ENCODE assay signal across 8 mouse cellular contexts in the genomic region with DNA sequence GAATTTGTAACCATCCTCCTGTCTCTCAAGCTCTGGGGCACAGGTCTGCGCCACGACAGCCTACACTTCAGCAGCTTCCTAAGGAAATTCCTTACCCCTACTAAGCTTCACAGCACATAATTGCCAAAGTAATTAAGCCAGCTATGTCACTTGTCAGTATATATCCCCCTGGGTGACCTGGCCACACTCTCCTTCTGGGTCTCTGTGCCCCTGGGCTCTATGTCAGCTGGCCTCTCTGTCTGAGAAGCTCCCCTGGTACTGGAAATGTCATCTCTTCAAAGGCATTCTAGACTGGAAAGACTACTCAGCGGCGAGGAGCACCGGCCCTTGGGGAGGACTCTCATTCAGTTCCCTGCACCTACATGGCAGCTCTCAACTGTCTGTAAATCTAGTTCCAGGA. TPM values are rescaled to one million over a fixed set of nuclear protein-coding genes. Genes with fewer than 3 reads are reported as not detected.
DNase-seq lines count a peak whose midpoint lies in the region; ATAC-seq lines count a peak whose summit lies in the region.

No protein-coding gene starts in this region.

- H3K9ac ChIP-seq in kidney, embryonic 14.5 days (ENCODE audit: low read depth, low read length): peak overlapping the region; percentile 18; the same call in 1 of the 2 replicates
- no peak overlapping the region; the same call in 1 of the 2 replicates for H3K9ac ChIP-seq in embryonic facial prominence, embryonic 15.5 days
- peak overlapping the region; percentile 97; the same call in 1 of the 2 replicates for H3K9ac ChIP-seq in hindbrain, embryonic 12.5 days
- H3K9ac ChIP-seq in midbrain, embryonic 13.5 days (replicated peaks): peak overlapping the region; percentile 91; the same call in 1 of the 2 replicates

- H3K27me3 ChIP-seq in kidney, embryonic 14.5 days (ENCODE audit: control insufficient read depth, insufficient read depth, low read length): no peaks in the 10 kb centered on the region
- no peaks in the 10 kb centered on the region for H3K27me3 ChIP-seq in embryonic facial prominence, embryonic 15.5 days
- H3K27me3 ChIP-seq in hindbrain, embryonic 12.5 days: no peaks in the 10 kb centered on the region
- H3K27me3 ChIP-seq in midbrain, embryonic 13.5 days: no peaks in the 10 kb centered on the region

- peak overlapping the region; percentile 65; the same call in 1 of the 2 replicates for H3K4me3 ChIP-seq in kidney, embryonic 14.5 days (ENCODE audit: low read length)
- H3K4me3 ChIP-seq in embryonic facial prominence, embryonic 15.5 days (replicated peaks): peak overlapping the region; percentile 85
- peak overlapping the region; percentile 82 for H3K4me3 ChIP-seq in hindbrain, embryonic 12.5 days
- peak overlapping the region; percentile 74 for H3K4me3 ChIP-seq in midbrain, embryonic 13.5 days (replicated peaks)

- H3K36me3 ChIP-seq in kidney, embryonic 14.5 days (ENCODE audit: control insufficient read depth, insufficient read depth, low read length): peaks cover 18% of the 10 kb centered on the region; the same call in 1 of the 2 replicates
- H3K36me3 ChIP-seq in embryonic facial prominence, embryonic 15.5 days: peaks cover 19% of the 10 kb centered on the region
- H3K36me3 ChIP-seq in hindbrain, embryonic 12.5 days: peaks cover 18% of the 10 kb centered on the region
- H3K36me3 ChIP-seq in midbrain, embryonic 13.5 days: peaks cover 20% of the 10 kb centered on the region

- peak overlapping the region; percentile 98; the same call in 1 of the 2 replicates for H3K27ac ChIP-seq in kidney, embryonic 14.5 days (ENCODE audit: low read depth, low read length)
- no peak overlapping the region for H3K27ac ChIP-seq in embryonic facial prominence, embryonic 15.5 days (replicated peaks)
- H3K27ac ChIP-seq in hindbrain, embryonic 12.5 days: no peak overlapping the region
- H3K27ac ChIP-seq in midbrain, embryonic 13.5 days: peak overlapping the region; percentile 99; the same call in 1 of the 2 replicates

- no peak for ATAC-seq in kidney, embryonic 14.5 days (ENCODE audit: low FRiP score, low TSS enrichment)
- no peak for ATAC-seq in embryonic facial prominence, embryonic 15.5 days (ENCODE audit: insufficient number of reproducible peaks, low FRiP score, low TSS enrichment, low read depth)
- no peak for ATAC-seq in hindbrain, embryonic 12.5 days (ENCODE audit: low FRiP score)
- ATAC-seq in midbrain, embryonic 13.5 days: no peak

- 78% methylated on average over 5 of the region's 5 CpGs for WGBS in kidney, embryonic 14.5 days
- WGBS in embryonic facial prominence, embryonic 15.5 days: 64% methylated on average over 5 of the region's 5 CpGs
- WGBS in hindbrain, embryonic 12.5 days: 67% methylated on average over 5 of the region's 5 CpGs
- WGBS in midbrain, embryonic 13.5 days: 72% methylated on average over 5 of the region's 5 CpGs

- no peak for DNase-seq in kidney, adult 11 months
- DNase-seq in layer of hippocampus, postnatal 14 days (ENCODE audit: low spot score in 2 of 2): no peak
- no peak for DNase-seq in adrenal gland, postnatal 25 days
- no peak for DNase-seq in spleen, postnatal 14 days (ENCODE audit: low spot score in 2 of 2)

- H3K4me2 ChIP-seq in kidney, embryonic 14.5 days (replicated peaks; ENCODE audit: low read depth, low read length): peak overlapping the region; percentile 75
- H3K4me2 ChIP-seq in embryonic facial prominence, embryonic 15.5 days (replicated peaks): peak overlapping the region; percentile 97
- peak overlapping the region; percentile 95 for H3K4me2 ChIP-seq in hindbrain, embryonic 12.5 days (replicated peaks)
- peak overlapping the region; percentile 98 for H3K4me2 ChIP-seq in midbrain, embryonic 13.5 days (replicated peaks)

- peaks cover 34% of the 10 kb centered on the region for H3K4me1 ChIP-seq in kidney, embryonic 14.5 days (ENCODE audit: control insufficient read depth, insufficient read depth, low read length)
- H3K4me1 ChIP-seq in embryonic facial prominence, embryonic 15.5 days: peaks cover 45% of the 10 kb centered on the region
- peaks cover 48% of the 10 kb centered on the region for H3K4me1 ChIP-seq in hindbrain, embryonic 12.5 days
- H3K4me1 ChIP-seq in midbrain, embryonic 13.5 days (replicated peaks): peaks cover 60% of the 10 kb centered on the region

- H3K9me3 ChIP-seq in kidney, embryonic 14.5 days (ENCODE audit: control insufficient read depth, low read length): no peaks in the 10 kb centered on the region
- H3K9me3 ChIP-seq in embryonic facial prominence, embryonic 15.5 days (replicated peaks): no peaks in the 10 kb centered on the region
- no peaks in the 10 kb centered on the region for H3K9me3 ChIP-seq in hindbrain, embryonic 12.5 days (replicated peaks)
- H3K9me3 ChIP-seq in midbrain, embryonic 13.5 days: no peaks in the 10 kb centered on the region

RNA-seq across cellular contexts. Expression of gene Wbp1, which starts 1.6 kb away (rescaled TPM):
- polyA plus RNA-seq in kidney, embryonic 14.5 days (2014; fragmentation: Nextera tagmentation; extraction: Ambion mirVana): 123 and 125 TPM in 2 replicates
- polyA plus RNA-seq in embryonic facial prominence, embryonic 15.5 days (2015; fragmentation: Nextera tagmentation; extraction: Ambion mirVana): 109 and 113 TPM in 2 replicates
- polyA plus RNA-seq in hindbrain, embryonic 12.5 days (2016; fragmentation: Nextera tagmentation; extraction: Ambion mirVana): 206 and 212 TPM in 2 replicates
- polyA plus RNA-seq in midbrain, embryonic 13.5 days (2015; fragmentation: Nextera tagmentation; extraction: Ambion mirVana): 228 and 253 TPM in 2 replicates
- 10 to 100 TPM; 66.7 to 72.6 TPM for total RNA-seq in layer of hippocampus, postnatal 14 days (2021)
- total RNA-seq in adrenal gland, postnatal 25 days (2021): 92.3 and 118 TPM in 2 replicates

RNA-seq across cellular contexts. Expression of gene Ino80b, which starts 2.3 kb away (rescaled TPM):
- 18.8 and 20.0 TPM in 2 replicates for polyA plus RNA-seq in kidney, embryonic 14.5 days (2014; fragmentation: Nextera tagmentation; extraction: Ambion mirVana)
- 18.2 and 18.5 TPM in 2 replicates for polyA plus RNA-seq in embryonic facial prominence, embryonic 15.5 days (2015; fragmentation: Nextera tagmentation; extraction: Ambion mirVana)
- 19.6 and 19.9 TPM in 2 replicates for polyA plus RNA-seq in hindbrain, embryonic 12.5 days (2016; fragmentation: Nextera tagmentation; extraction: Ambion mirVana)
- polyA plus RNA-seq in midbrain, embryonic 13.5 days (2015; fragmentation: Nextera tagmentation; extraction: Ambion mirVana): 12.1 and 14.9 TPM in 2 replicates
- total RNA-seq in layer of hippocampus, postnatal 14 days (2021): 10 to 100 TPM; 24.1 TPM
- 24.3 and 31.3 TPM in 2 replicates for total RNA-seq in adrenal gland, postnatal 25 days (2021)

RNA-seq across cellular contexts. Expression of gene Mogs, which starts 7.7 kb away (rescaled TPM):
- polyA plus RNA-seq in kidney, embryonic 14.5 days (2014; fragmentation: Nextera tagmentation; extraction: Ambion mirVana): 37.8 and 57.4 TPM in 2 replicates
- 50.7 and 52.6 TPM in 2 replicates for polyA plus RNA-seq in embryonic facial prominence, embryonic 15.5 days (2015; fragmentation: Nextera tagmentation; extraction: Ambion mirVana)
- polyA plus RNA-seq in hindbrain, embryonic 12.5 days (2016; fragmentation: Nextera tagmentation; extraction: Ambion mirVana): 42.6 TPM in 2 replicates
- polyA plus RNA-seq in midbrain, embryonic 13.5 days (2015; fragmentation: Nextera tagmentation; extraction: Ambion mirVana): 16.0 and 26.9 TPM in 2 replicates
- 10 to 100 TPM; 22.0 to 27.2 TPM for total RNA-seq in layer of hippocampus, postnatal 14 days (2021)
- total RNA-seq in adrenal gland, postnatal 25 days (2021): 76.1 and 82.2 TPM in 2 replicates

RNA-seq across cellular contexts. Expression of gene Rtkn, which starts 12.3 kb away (rescaled TPM):
- 14.9 and 18.0 TPM in 2 replicates for polyA plus RNA-seq in kidney, embryonic 14.5 days (2014; fragmentation: Nextera tagmentation; extraction: Ambion mirVana)
- 62.8 and 63.2 TPM in 2 replicates for polyA plus RNA-seq in embryonic facial prominence, embryonic 15.5 days (2015; fragmentation: Nextera tagmentation; extraction: Ambion mirVana)
- 40.7 and 42.6 TPM in 2 replicates for polyA plus RNA-seq in hindbrain, embryonic 12.5 days (2016; fragmentation: Nextera tagmentation; extraction: Ambion mirVana)
- 16.5 and 18.8 TPM in 2 replicates for polyA plus RNA-seq in midbrain, embryonic 13.5 days (2015; fragmentation: Nextera tagmentation; extraction: Ambion mirVana)
- total RNA-seq in layer of hippocampus, postnatal 14 days (2021): 10 to 100 TPM; 61.2 to 65.1 TPM
- total RNA-seq in adrenal gland, postnatal 25 days (2021): 17.6 and 22.6 TPM in 2 replicates

RNA-seq across cellular contexts. Expression of gene Mrpl53, which starts 14.1 kb away (rescaled TPM):
- 139 and 169 TPM in 2 replicates for polyA plus RNA-seq in kidney, embryonic 14.5 days (2014; fragmentation: Nextera tagmentation; extraction: Ambion mirVana)
- polyA plus RNA-seq in embryonic facial prominence, embryonic 15.5 days (2015; fragmentation: Nextera tagmentation; extraction: Ambion mirVana): 121 and 136 TPM in 2 replicates
- 110 and 124 TPM in 2 replicates for polyA plus RNA-seq in hindbrain, embryonic 12.5 days (2016; fragmentation: Nextera tagmentation; extraction: Ambion mirVana)
- 137 and 146 TPM in 2 replicates for polyA plus RNA-seq in midbrain, embryonic 13.5 days (2015; fragmentation: Nextera tagmentation; extraction: Ambion mirVana)
- total RNA-seq in layer of hippocampus, postnatal 14 days (2021): 10 to 100 TPM; 62.5 to 62.7 TPM
- total RNA-seq in adrenal gland, postnatal 25 days (2021): 92.9 and 112 TPM in 2 replicates

Comparison
In these comparisons a context has a peak if more than half of its experiments do, and no peak if none do; other contexts are left out.
1. H3K27ac ChIP-seq: peak in kidney, embryonic 14.5 days (single experiment) and midbrain, embryonic 13.5 days (single experiment); none in embryonic facial prominence, embryonic 15.5 days (single experiment) and hindbrain, embryonic 12.5 days (single experiment).
2. Peak in every context shown above with its lines, with median percentiles within 50 percentile points of each other: H3K4me2 ChIP-seq and H3K4me3 ChIP-seq.